11 mouse cellular contexts compared by ENCODE assay signal in genomic region chr10:85221771-85222050, GRCm38 (mm10). TPM values are rescaled to one million over a fixed set of nuclear protein-coding genes. Genes with fewer than 3 reads are reported as not detected.
DNase-seq lines count a peak whose midpoint lies in the region; ATAC-seq and TF ChIP-seq lines count a peak whose summit lies in the region.
"Had no signal": no experiment of that assay in that cellular context is flagged by ENCODE, and none has a peak within 500 bp of the region (broad histone marks: within the 10 kb centered on the region; RNA-seq: fewer than 3 reads in every experiment).

No protein-coding gene starts in this region.

- peak; percentile 48 for DNase-seq in hindbrain, postnatal 0 days (ENCODE audit: low spot score)
- no peak for DNase-seq in neural tube, embryonic 10.5 days (ENCODE audit: extremely low spot score, low spot score)
- DNase-seq in large intestine, adult 2 months (ENCODE audit: low read depth, low spot score), result peak; percentile 0
- DNase-seq in stomach, postnatal 0 days (ENCODE audit: low spot score), result no peak
- no peak for DNase-seq in MN1 (ENCODE audit: low spot score)
- DNase-seq: embryo, embryonic 11 days had no signal

- no peak overlapping the region for H3K9ac ChIP-seq in hindbrain, postnatal 0 days (replicated peaks; ENCODE audit: low read length)
- H3K9ac ChIP-seq in hindbrain, embryonic 16.5 days (ENCODE audit: low read depth, low read length), result no peak overlapping the region
- no peak overlapping the region; the same call in 1 of the 2 replicates for H3K9ac ChIP-seq in neural tube, embryonic 13.5 days
- peak overlapping the region; percentile 18; the same call in 1 of the 2 replicates for H3K9ac ChIP-seq in stomach, postnatal 0 days (ENCODE audit: low read length)
- H3K9ac ChIP-seq: limb, embryonic 12.5 days; lung, embryonic 15.5 days had no signal

- H3K36me3 ChIP-seq in hindbrain, postnatal 0 days (ENCODE audit: insufficient read depth, low read length), result no peaks in the 10 kb centered on the region
- no peaks in the 10 kb centered on the region for H3K36me3 ChIP-seq in hindbrain, embryonic 16.5 days (ENCODE audit: control insufficient read depth, insufficient read depth, low read length)
- H3K36me3 ChIP-seq in neural tube, embryonic 13.5 days, result no peaks in the 10 kb centered on the region
- H3K36me3 ChIP-seq in stomach, postnatal 0 days (ENCODE audit: control insufficient read depth, insufficient read depth, low read length), result no peaks in the 10 kb centered on the region
- H3K36me3 ChIP-seq: hindbrain, embryonic 10.5 days; limb, embryonic 12.5 days; lung, embryonic 15.5 days had no signal

- WGBS in hindbrain, postnatal 0 days, result 81% methylated on average over 6 of the region's 6 CpGs
- WGBS in hindbrain, embryonic 16.5 days, result 80% methylated on average over 6 of the region's 6 CpGs
- WGBS in neural tube, embryonic 13.5 days, result 86% methylated on average over 6 of the region's 6 CpGs
- 83% methylated on average over 6 of the region's 6 CpGs for WGBS in large intestine, adult 2 months
- WGBS in stomach, postnatal 0 days, result 84% methylated on average over 6 of the region's 6 CpGs

- no peak for TF ChIP-seq EP300 in stomach, postnatal 0 days (optimal IDR thresholded peaks at IDR 0.05)

- H3K4me1 ChIP-seq in hindbrain, postnatal 0 days (ENCODE audit: insufficient read depth, low read length), result no peaks in the 10 kb centered on the region
- H3K4me1 ChIP-seq in hindbrain, embryonic 16.5 days (ENCODE audit: control insufficient read depth, insufficient read depth, low read depth, low read length), result peaks cover 8% of the 10 kb centered on the region; the same call in 1 of the 2 replicates
- peaks cover 8% of the 10 kb centered on the region; the same call in 1 of the 2 replicates for H3K4me1 ChIP-seq in neural tube, embryonic 13.5 days (replicated peaks)
- H3K4me1 ChIP-seq in stomach, postnatal 0 days (replicated peaks; ENCODE audit: control insufficient read depth, insufficient read depth), result peaks cover 3% of the 10 kb centered on the region; the same call in 1 of the 2 replicates
- H3K4me1 ChIP-seq: limb, embryonic 12.5 days had no signal

- no peaks in the 10 kb centered on the region for H3K27me3 ChIP-seq in hindbrain, postnatal 0 days (ENCODE audit: insufficient read depth, low read length)
- no peaks in the 10 kb centered on the region for H3K27me3 ChIP-seq in hindbrain, embryonic 16.5 days (replicated peaks; ENCODE audit: control insufficient read depth, insufficient read depth, low read length)
- H3K27me3 ChIP-seq in neural tube, embryonic 13.5 days, result peaks cover 4% of the 10 kb centered on the region
- no peaks in the 10 kb centered on the region for H3K27me3 ChIP-seq in stomach, postnatal 0 days (ENCODE audit: control insufficient read depth, insufficient read depth, low read length)

- H3K9me3 ChIP-seq in hindbrain, postnatal 0 days (ENCODE audit: low read length), result no peaks in the 10 kb centered on the region
- H3K9me3 ChIP-seq in hindbrain, embryonic 16.5 days (ENCODE audit: control insufficient read depth, low read length), result no peaks in the 10 kb centered on the region
- H3K9me3 ChIP-seq in neural tube, embryonic 13.5 days, result no peaks in the 10 kb centered on the region
- H3K9me3 ChIP-seq in stomach, postnatal 0 days (ENCODE audit: control insufficient read depth, low read length), result no peaks in the 10 kb centered on the region
- H3K9me3 ChIP-seq: hindbrain, embryonic 10.5 days; limb, embryonic 12.5 days; lung, embryonic 15.5 days had no signal

- H3K4me3 ChIP-seq in hindbrain, postnatal 0 days (ENCODE audit: low read length), result no peak overlapping the region
- no peak overlapping the region for H3K4me3 ChIP-seq in hindbrain, embryonic 16.5 days (ENCODE audit: low read length)
- H3K4me3 ChIP-seq in neural tube, embryonic 13.5 days, result no peak overlapping the region
- H3K4me3 ChIP-seq in stomach, postnatal 0 days (ENCODE audit: low read depth, low read length), result no peak overlapping the region
- H3K4me3 ChIP-seq: hindbrain, embryonic 10.5 days; limb, embryonic 12.5 days; lung, embryonic 15.5 days had no signal

- ATAC-seq in hindbrain, postnatal 0 days, result 0 out of 2 replicates have a peak, but pooled peaks have one; percentile 35
- ATAC-seq in hindbrain, embryonic 16.5 days, result no peak
- ATAC-seq in neural tube, embryonic 13.5 days (ENCODE audit: low read depth), result no peak
- no peak for ATAC-seq in stomach, postnatal 0 days (ENCODE audit: low FRiP score, low TSS enrichment)

- peak overlapping the region; percentile 42; the same call in 1 of the 2 replicates for H3K4me2 ChIP-seq in hindbrain, postnatal 0 days (ENCODE audit: low read depth, low read length)
- no peak overlapping the region; the same call in 1 of the 2 replicates for H3K4me2 ChIP-seq in hindbrain, embryonic 16.5 days (ENCODE audit: low read length)
- 0 out of 2 replicates have a peak overlapping the region, but pooled peaks have one; percentile 35 for H3K4me2 ChIP-seq in neural tube, embryonic 13.5 days
- peak overlapping the region; percentile 35 for H3K4me2 ChIP-seq in stomach, postnatal 0 days (replicated peaks; ENCODE audit: low read depth)

- no peak; the same call in 1 of the 2 replicates for TF ChIP-seq CTCF in hindbrain, postnatal 0 days (IDR thresholded peaks at IDR 0.05; ENCODE audit: low read depth)
- no peak for TF ChIP-seq CTCF in stomach, postnatal 0 days (IDR thresholded peaks at IDR 0.05; ENCODE audit: low read depth)

- H3K27ac ChIP-seq in hindbrain, postnatal 0 days, result peak overlapping the region; percentile 38; the same call in 1 of the 2 replicates
- no peak overlapping the region for H3K27ac ChIP-seq in hindbrain, embryonic 16.5 days (ENCODE audit: low read depth, low read length)
- H3K27ac ChIP-seq in neural tube, embryonic 13.5 days (replicated peaks), result 0 out of 2 replicates have a peak overlapping the region, but pooled peaks have one; percentile 6
- no peak overlapping the region for H3K27ac ChIP-seq in stomach, postnatal 0 days (replicated peaks)
- H3K27ac ChIP-seq: hindbrain, embryonic 10.5 days; limb, embryonic 12.5 days; lung, embryonic 15.5 days had no signal

RNA-seq across cellular contexts. Expression of gene Cry1, which starts 36.8 kb away (rescaled TPM):
- total RNA-seq in hindbrain, postnatal 0 days (2014; rRNA removed), result 14.6 and 16.3 TPM in 2 replicates
- polyA plus RNA-seq in hindbrain, postnatal 0 days (2015; fragmentation: Nextera tagmentation; extraction: Ambion mirVana), result 28.6 and 30.8 TPM in 2 replicates
- 31.2 and 37.9 TPM in 2 replicates for polyA plus RNA-seq in hindbrain, embryonic 16.5 days (2015; fragmentation: Nextera tagmentation; extraction: Ambion mirVana)
- 32.6 and 32.7 TPM in 2 replicates for polyA plus RNA-seq in neural tube, embryonic 13.5 days (2015; fragmentation: Nextera tagmentation; extraction: Ambion mirVana)
- polyA plus RNA-seq in large intestine, adult 2 months (2012; rRNA removed), result 6.2 and 6.3 TPM in 2 replicates
- 16.5 and 16.7 TPM in 2 replicates for polyA plus RNA-seq in stomach, postnatal 0 days (2015; fragmentation: Nextera tagmentation; extraction: Ambion mirVana)

Comparison
In these comparisons a context has a peak if more than half of its experiments do, and no peak if none do; other contexts are left out.
1. H3K27ac ChIP-seq: peak in hindbrain, postnatal 0 days (single experiment) and neural tube, embryonic 13.5 days (single experiment); none in hindbrain, embryonic 16.5 days (single experiment) and stomach, postnatal 0 days (single experiment).
2. DNase-seq: peak in hindbrain, postnatal 0 days (single experiment) and large intestine, adult 2 months (single experiment); none in neural tube, embryonic 10.5 days (single experiment), stomach, postnatal 0 days (single experiment) and MN1 (single experiment).